Mouse (Mus musculus) brain, embryonic 14.5 days (tissue): ENCODE measurements around the gene Slc47a2. TPM values are rescaled to one million over a fixed set of nuclear protein-coding genes. Genes with fewer than 3 reads are reported as not detected.

Experiments
- DNase-seq: peaks from one replicate; pipeline ENCODE4 v3.0.0-alpha.2; 2011; ENCODE audit warnings: low read depth
- CTCF ChIP-seq: fragments of 200-500 bp; IDR thresholded peaks from 2 replicates; pipeline ENCODE4 v1.5.1; 2012; ENCODE audit warnings: inconsistent platforms, mild to moderate bottlenecking, moderate library complexity, borderline replicate concordance; ENCODE audit not compliant: insufficient read depth, insufficient read length; ENCODE audit errors: extremely low read depth
- POLR2A ChIP-seq: fragments of 200-500 bp; IDR thresholded peaks from 2 replicates; pipeline ENCODE4 v1.6.1; 2012; ENCODE audit warnings: mild to moderate bottlenecking, inconsistent platforms, borderline replicate concordance; ENCODE audit not compliant: poor library complexity, insufficient read depth, insufficient read length, severe bottlenecking; ENCODE audit errors: extremely low read depth
- polyA plus RNA-seq: library from polyadenylated mRNA; depleted of rRNA; stranded (reverse); fragments of >200 nt; gene quantifications from 2 replicates; pipeline ENCODE4 v1.2.3, GENCODE M21; 2012; rRNA removed

Gene Slc47a2
- not detected in 2 replicates for polyA plus RNA-seq

GRCm38 (mm10) chr11:61342505-61343420 is at the start of gene Slc47a2:
Gene Slc47a2, minus strand, starts transcription at chr11:61342860.
- DNase-seq: peak; percentile 38
- TF ChIP-seq POLR2A: no peak
- peak; percentile 63 for TF ChIP-seq CTCF

GRCm38 (mm10) chr11:61388936-61389335 is 46.3 kb upstream of the Slc47a2 start:
- TF ChIP-seq CTCF (no peak), POLR2A (no peak)

GRCm38 (mm10) chr11:61388012-61388411 is 45.4 kb upstream of the Slc47a2 start:
- DNase-seq: peak; percentile 70
- no peak for TF ChIP-seq POLR2A
- TF ChIP-seq CTCF: peak; percentile 40; the same call in 1 of the 2 replicates

More at GRCm38 (mm10) chr11:61388936-61389335, 46.3 kb upstream of the Slc47a2 start:
- no peak for DNase-seq

DNA sequence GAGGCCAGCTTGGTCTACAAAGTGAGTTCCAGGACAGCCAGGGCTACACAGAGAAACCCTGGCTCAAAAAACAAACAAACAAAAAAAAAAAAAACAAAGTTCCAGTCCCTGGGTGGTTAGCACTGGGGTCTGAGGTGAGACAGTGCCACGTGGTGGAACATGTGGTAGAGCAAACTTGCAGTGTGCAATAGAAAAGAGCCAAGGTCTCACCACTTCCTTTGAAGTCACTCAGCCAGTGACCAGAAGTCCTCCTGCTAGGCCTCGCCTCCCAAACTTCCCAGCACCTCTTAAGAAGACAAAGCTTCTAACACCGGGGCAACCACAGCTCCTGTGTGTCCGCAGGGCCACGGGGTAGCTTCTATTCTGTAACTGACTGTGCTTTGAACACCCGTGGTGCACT is 44.6 kb upstream of the Slc47a2 start:
- TF ChIP-seq POLR2A (no peak), CTCF (no peak)
- DNase-seq: no peak

DNA sequence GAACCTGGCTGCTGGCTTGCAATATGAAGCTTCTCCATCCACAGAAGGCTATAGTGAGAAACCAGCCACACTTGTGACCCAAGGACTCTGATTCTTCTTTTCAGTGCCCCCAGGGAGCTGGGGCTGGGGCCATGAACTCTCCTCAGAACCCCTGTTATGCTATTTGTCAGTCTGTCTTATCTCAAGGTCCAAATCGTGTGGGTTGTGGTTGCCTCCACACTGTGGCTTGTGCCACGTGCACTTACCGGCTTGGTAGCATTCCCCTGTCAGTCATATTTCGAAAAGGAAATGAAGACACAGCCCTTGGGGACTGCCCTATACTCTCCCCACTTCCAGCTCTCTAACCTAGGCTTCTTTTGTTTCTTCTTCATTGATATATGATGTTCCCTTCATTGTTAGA is 43.1 kb upstream of the Slc47a2 start:
- no peak for TF ChIP-seq CTCF
- TF ChIP-seq POLR2A: no peak
- DNase-seq: no peak

DNA sequence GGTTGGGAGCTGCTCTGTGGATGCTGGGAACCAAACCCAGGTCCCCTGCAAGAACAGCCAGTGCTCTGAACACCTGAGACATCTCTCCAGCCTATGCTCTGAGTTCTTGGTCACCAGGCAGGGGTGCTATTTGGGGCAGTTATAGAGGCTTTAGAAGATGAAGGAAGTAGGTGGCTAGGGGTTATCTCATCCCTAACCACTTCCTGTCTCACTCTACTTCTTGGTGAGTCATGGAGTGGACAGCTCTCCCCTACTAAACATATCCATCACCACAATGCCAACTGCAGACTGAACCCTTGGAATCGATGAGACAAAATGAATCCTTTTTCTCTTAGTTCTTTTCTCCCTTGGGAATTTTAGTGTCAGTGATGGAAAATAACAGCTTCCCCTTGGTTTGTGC is 38.6 kb upstream of the Slc47a2 start:
- no peak for TF ChIP-seq CTCF
- TF ChIP-seq POLR2A: no peak
- no peak for DNase-seq

DNA sequence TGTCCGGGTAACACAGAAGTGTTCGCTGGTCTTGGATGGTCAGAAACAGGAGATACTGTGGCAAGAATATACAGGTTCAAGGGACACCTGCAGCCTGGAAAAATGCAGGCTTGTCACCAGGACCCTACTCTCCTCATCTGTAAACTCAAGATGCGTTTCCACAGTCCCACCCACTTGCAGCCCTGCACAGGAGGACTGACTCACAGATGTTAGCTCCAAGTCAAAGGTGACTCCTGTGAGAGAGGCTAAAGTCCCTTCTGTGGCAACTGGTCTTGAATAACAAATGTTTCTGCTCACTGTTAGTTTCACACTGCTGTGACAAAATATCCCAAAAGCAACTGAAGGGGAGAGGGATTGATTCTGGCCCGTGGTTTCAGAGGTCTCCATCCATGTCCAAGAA is 36.0 kb upstream of the Slc47a2 start:
- TF ChIP-seq CTCF: no peak
- TF ChIP-seq POLR2A: no peak
- no peak for DNase-seq

DNA sequence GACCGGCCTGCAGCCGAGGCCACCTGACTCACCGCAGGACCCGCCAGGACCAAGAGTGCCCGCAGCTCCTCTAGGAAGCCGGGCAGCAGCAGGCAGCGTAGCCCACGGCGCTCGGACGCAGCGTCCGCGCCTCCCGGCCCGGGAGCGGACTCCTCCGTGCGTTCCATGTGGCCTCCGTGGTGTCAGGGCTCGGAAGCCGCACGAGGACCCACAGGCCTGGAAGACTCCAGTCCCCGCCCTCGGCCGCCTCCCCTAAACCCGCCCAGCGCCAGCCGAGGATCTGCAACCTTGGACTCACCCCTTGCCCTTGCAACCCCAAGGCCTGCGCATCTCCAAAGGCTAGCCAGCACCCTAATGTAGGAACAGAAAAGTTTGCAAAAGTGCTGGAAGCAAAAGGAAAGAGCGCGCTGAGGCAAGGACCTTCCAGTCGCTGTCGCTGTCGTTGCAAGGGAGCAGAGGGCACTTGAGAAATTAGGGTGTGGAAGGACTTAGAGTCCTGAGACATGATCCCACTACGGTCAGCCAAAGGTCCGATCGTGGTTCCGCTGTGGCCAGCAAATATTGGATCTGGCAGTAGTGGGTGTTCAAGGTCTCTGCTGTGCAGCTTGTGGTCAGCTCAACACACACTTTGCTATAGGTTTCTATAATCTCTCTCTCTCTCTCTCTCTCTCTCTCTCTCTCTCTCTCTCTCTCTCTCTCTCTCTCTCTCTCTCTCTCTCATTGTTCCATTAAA is 35.4 kb upstream of the Slc47a2 start, which contains the start of gene Slc47a1:
Gene Slc47a1, minus strand, starts transcription at position 465 of the 733 bp plus-strand sequence.
- DNase-seq: no peak
- no peak for TF ChIP-seq CTCF
- TF ChIP-seq POLR2A: no peak

- no peak for DNase-seq
- no peak for TF ChIP-seq CTCF
- no peak for TF ChIP-seq POLR2A
Observed at GRCm38 (mm10) chr11:61368668-61369067, 26.0 kb upstream of the Slc47a2 start.

GRCm38 (mm10) chr11:61366517-61367273 is 24.0 kb upstream of the Slc47a2 start:
- TF ChIP-seq CTCF: no peak
- no peak for TF ChIP-seq POLR2A
- no peak for DNase-seq

DNA sequence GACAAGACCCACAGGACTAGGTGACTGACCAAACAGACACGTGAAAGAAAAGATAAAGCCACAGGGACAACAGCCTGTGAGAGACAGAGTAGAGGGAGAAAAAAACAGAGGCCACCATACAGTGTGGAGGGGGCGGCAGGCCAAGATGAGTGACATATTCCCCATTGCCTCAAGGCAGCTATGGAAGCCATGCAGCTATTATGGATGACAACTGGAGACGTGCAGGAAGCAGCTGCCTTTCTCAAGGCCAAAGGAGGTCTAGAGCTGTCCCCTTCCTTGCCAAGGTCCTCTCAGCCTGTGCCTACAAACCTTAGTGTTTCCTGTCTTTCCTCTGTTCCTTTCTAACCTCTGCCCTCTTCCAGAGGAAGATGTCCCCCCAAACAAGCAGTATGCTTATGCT is 23.3 kb upstream of the Slc47a2 start:
- no peak for DNase-seq
- TF ChIP-seq CTCF: no peak
- TF ChIP-seq POLR2A: no peak

DNA sequence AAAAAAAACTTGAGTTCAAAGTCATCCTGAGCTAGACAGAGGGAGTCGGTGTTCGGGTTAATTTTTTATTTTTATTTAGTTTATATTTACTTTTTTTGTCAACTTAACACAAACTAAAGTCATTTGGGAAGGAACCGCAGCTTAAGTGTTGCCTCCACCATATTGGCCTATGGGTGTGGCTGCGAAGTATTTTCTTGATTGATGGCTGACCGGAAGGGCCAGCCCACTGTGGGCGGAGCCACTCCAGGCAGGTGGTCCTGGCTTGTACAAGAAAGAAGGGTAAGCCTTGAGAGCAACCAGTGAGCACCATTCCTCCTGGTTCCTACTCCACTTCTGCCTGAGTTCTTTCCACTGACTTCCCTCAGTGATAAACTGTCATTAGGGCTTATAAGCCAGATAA is 21.4 kb upstream of the Slc47a2 start:
- TF ChIP-seq POLR2A (no peak), CTCF (no peak)
- no peak for DNase-seq
